Mouse (Mus musculus): ENCODE results near the gene Pif1.

Gene Pif1

GRCm38 (mm10) chr9:65586406-65587269 is at the start of gene Pif1:
Gene Pif1 (plus strand): TSS chr9:65587160.
- peak; percentile 69 for DNase-seq (ENCODE audit: low read depth)

DNA sequence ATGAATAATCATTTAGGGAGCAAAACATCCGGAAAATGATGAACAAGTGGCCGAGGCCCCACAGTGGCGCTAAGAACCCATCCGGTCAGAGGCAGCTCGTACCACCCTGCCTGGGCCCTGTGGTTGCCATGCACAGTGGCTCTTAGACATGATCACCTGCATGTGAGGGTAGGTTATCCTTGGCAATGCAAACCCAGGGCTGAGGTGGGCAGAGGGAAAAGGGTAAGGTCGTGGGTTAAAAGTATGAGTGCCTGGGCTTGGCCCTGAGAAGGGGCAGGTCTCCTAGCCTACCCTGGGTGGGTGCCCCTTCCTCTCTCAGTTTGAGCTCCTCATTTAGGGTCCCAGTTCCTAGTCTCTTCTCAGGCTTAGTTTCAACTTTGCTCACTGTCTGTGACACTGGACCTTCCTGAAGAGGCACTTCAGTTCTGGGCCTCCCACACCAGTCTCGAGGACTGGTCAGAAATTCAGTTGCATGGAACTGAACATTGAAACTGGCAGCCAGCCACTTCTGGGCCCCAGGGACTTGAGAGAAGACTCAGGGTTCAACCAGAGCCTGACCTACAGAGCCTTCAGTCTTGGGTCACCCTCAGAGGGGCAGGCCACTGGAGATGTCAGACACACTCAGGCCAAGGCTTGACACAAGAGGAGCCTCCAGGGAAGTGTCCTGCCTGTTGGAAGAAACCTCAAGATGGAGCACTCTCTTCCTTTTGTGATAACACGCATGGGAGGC is 48.9 kb upstream of the Pif1 start:
- no peak for DNase-seq (ENCODE audit: low read depth)

DNA sequence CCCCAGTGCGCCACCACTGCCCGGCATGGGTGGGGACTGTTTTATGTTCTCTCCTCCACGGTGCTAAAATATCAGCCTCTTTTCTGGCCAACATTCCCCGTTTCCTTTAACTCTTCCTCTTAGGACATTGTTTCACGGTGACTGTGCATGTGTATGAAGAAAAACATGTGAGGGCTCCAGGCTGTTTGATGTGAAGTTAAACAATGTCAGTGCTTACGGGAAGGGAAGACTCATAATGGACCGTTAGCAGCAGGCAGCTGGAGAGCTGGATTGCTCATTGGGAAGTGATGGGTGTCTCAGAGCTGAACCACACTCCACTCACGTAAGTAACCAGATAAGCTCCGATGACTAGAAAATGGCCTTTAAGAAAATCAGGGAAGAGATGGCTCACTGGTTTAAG is 47.3 kb upstream of the Pif1 start:
- no peak for DNase-seq (ENCODE audit: low read depth)

DNA sequence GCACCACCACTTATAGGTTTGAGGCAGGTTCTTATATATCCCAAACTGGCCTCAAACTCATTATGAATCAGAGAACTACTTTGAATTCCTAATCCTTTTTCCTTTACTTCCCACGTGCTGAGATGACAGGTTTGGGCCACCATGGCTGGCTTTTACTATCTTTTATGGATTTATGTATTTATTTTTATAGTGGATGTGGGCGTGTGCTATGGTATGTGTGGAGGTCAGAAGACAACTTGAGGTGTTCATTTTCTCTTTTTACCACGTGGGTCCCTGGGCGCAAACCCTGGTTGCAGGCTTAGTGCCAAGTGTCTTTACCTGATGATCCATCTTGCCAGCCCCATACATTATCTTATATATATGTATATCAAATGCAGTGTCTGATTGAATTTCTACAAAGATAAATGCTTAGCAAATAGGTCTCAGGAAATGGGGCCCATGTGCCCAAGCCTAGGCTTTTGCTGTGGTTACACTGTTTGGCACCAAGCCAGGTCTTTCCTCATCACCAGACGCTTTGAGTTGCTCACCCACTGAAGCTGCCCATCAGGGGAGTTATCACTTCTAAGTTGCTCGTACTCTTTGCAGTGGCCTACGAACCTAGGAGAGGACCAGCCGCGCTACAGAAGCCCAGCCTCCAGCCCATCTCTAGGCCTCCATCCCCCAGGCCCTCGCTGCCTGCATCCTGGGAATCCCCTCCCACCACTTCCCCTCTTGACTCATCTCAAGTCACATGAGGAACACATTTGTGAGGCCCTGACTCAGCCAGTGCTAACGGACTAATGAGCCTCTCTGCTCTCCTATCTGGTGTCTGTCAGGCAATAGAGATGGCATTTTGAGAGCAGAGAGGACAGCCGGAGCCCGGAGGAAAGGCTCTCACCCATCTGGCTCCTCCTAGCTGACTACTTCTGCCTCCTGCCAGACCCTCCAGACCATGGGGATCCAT is 45.6 kb upstream of the Pif1 start:
- DNase-seq (ENCODE audit: low read depth), result peak; percentile 76

GRCm38 (mm10) chr9:65542111-65542524 is 44.8 kb upstream of the Pif1 start:
- DNase-seq (ENCODE audit: low read depth), result no peak

GRCm38 (mm10) chr9:65545635-65546412 is 41.1 kb upstream of the Pif1 start:
- DNase-seq (ENCODE audit: low read depth), result no peak

DNA sequence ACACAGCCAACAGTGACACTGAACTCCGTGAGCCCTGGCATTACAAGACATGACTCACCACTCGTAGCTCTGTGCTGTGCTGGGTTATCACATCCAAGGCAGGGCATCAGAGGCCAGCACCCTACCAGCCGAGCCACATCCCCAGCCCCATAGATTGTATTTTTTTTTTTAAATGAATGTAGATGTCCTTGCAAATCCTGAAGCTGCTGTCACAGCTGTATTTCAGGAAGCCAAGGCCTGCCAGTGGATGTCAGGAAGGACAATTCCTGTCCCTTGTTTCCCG is 40.6 kb upstream of the Pif1 start:
- DNase-seq (ENCODE audit: low read depth), result peak; percentile 75

GRCm38 (mm10) chr9:65547111-65547510 is 39.8 kb upstream of the Pif1 start:
- DNase-seq (ENCODE audit: low read depth), result no peak

DNA sequence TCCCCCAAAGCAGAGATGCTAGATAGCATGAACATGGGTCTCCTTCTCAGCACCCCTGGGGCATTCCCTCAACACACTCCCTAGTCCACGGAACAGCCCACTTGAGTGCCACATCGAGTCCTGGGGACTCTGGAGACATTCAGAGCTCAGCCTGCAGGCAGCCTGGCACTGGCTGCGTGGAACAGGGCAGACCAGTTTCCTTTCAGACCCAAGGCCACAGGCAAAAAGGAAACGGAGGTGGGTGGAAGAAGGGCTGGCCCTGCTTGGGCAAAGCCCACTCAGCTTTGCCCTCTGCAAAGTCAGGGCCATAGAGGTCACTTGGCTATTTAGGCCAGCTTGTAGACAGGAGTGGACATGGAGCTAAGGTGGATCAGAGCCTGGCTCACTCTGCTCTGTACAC is 39.1 kb upstream of the Pif1 start:
- DNase-seq (ENCODE audit: low read depth), result no peak

GRCm38 (mm10) chr9:65548311-65548710 is 38.6 kb upstream of the Pif1 start:
- DNase-seq (ENCODE audit: low read depth), result no peak

GRCm38 (mm10) chr9:65549139-65549538 is 37.8 kb upstream of the Pif1 start:
- DNase-seq (ENCODE audit: low read depth), result no peak

DNA sequence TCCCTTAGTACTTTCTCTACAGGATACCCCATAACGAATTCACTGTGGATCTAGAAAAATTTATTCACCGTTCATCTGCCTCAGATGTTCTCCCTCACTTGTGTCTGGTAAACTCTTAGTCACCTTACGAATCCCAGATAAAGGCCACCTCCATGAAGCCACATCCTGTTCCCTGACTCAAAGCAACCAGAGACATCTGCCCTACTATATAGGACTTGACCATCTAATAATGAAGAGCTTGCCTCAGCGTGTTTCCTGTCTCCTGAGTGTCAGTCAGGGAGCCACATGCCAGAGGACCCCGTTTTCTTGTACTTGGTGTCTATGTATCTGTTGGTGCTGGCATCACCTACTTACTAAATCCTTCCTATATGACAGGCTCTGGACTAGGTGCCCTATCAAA is 37.3 kb upstream of the Pif1 start:
- DNase-seq (ENCODE audit: low read depth), result no peak

DNA sequence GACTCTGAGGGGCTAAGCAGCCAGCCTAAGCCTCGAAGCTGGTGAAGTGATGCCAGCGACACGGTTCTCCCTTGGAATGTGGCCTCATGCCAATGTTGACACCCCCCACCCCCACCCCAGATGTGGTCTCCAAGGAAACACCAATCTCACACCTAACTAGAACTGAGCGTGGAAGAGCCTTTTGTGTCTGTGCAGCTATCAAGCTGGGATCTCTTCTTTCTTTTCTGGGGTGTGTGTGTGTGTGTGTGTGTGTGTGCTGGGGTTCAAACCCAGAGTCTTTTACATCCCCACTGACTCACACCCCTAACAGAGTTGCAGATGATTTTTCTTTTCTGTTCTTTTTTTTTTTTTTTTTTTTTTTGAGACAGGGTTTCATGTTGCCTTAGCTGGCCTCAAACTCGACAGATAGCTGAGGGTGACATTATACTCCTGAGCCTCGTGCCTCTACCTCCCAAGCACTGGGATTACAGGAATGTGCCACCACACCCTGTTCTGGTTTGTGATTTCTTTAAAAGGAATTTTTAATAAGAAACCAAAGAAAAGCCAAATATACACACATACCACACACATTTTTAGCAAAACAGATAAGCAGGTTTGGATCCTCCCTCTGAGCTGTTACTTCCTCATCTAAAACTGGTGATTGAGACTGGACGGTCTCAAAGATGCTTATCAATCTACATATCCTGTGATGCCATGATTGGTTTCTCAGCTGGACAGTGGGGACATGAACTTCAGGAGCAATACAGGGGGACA is 36.7 kb upstream of the Pif1 start:
- peak; percentile 51 for DNase-seq (ENCODE audit: low read depth)

GRCm38 (mm10) chr9:65551035-65551434 is 35.9 kb upstream of the Pif1 start:
- DNase-seq (ENCODE audit: low read depth), result peak; percentile 85

DNA sequence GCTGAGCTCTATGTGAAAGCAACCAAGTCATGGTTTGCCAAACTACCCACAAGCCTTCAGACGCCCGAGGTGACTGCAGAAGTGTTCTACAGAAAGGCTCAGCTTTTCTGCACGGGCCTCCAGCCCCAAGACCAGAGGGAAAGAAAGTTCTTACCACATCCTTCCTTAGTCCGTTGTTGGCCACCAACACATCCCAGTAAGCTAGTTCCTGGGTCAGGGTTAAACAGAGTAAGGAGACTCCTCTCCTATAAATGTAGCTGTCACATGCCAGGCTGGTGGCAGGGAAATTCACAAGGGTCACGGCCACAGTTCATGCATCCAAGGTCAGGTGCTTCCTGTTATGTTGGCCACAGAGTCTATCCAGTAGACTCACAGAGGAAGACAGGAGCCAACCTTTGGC is 34.8 kb upstream of the Pif1 start:
- no peak for DNase-seq (ENCODE audit: low read depth)

DNA sequence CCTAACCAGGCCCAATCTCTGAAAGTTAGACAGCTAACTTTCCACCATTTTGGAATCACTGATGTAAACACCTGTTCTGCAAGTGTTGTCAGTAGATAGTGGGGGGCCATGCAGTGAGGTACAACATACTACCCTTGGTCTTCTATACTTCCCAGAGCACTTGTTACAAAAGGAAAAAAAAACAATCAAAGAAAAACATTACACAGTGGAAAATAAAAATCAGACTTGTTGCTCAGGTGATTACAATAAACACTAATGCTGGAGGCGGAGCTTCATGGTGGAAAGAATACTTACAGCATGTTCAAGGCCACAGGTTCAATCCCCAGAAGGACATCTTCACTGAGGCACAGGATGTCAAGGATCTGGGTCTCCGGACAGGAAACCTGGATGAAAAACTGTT is 34.2 kb upstream of the Pif1 start:
- no peak for DNase-seq (ENCODE audit: low read depth)

DNA sequence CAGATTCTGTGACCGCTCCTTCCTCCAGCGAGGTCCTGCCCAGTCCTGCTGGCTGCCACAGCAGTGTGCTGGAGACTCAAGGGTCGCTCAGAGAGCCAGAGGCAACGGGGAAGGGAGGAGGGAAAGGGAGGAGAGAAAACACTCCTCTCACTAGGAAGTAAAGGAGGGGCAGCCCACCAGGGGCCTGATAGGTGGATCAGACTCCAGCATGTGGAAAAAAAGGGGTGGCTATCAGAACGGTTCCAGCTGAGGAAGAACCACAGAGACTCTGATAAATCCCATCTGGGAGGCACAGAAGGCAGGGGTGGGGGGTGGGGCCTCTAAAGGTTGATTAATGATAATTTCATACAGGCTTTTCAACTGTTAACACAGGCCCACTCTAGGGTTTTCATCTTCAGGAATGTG is 32.0 kb upstream of the Pif1 start:
- no peak for DNase-seq (ENCODE audit: low read depth)

DNA sequence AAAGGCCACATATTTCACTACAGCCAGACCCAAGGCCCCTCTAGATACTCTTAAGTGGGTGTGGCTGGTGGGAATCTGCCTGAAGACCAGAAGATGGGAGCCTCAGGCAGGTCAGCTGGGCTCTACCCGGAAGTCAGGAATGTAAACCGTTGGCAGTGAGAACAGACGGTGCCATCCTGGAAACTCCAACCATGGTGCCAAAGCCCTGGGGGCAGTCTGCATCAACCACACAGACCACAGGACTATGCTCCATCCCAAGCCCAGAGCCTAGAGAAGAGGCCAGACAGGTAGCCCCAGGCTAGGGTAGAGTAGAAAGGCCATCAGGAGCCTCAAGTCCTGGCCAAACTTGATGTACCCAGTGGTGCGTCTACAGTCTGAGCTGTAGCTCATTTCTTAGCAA is 31.3 kb upstream of the Pif1 start:
- no peak for DNase-seq (ENCODE audit: low read depth)

- no peak for DNase-seq (ENCODE audit: low read depth)
These were observed 30.6 kb upstream of the Pif1 start for GRCm38 (mm10) chr9:65556349-65556748.

DNA sequence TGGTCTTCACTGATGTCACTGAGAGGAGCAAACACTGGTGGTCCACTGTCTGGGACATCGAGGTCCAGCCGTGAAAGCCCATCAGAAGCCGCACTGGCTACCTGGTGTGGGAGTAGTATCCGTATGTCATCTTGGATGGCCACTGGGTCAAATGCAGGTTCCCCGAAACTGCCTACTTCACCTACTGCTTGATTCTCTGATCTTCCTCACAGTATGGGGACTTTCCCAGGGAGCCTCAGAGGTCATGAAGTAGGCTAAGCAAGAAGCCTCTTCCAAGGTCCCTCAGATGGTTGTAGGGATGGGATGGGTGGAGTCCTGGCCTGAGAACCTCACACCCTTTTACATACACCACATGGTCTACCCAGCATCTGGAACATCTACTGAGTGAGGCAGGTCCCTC is 30.0 kb upstream of the Pif1 start:
- DNase-seq (ENCODE audit: low read depth), result no peak

DNA sequence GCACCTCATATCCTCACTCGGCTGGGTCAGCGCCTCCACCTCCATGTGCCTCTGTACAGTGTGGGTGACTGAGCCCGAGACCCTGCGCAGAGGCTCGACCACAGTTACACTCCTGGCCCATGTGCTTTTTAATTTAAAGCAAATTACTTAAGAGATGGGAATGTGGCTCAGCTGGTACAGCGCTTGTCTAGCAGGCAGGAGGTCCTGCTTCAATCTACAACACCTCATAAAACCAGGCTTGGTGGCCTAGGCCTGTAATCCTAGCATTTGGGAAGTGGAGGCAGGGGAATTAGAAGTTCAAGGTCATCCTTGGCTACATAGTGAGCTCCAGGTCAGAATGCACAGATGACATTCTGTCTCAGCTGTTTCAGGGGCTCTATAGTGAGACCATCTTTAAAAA is 28.2 kb upstream of the Pif1 start:
- no peak for DNase-seq (ENCODE audit: low read depth)

Data from fibroblast of lung, adult 2 months (primary cell).